Mouse (Mus musculus) layer of hippocampus, postnatal 25 days (tissue): Measurements from ENCODE around the gene B3gat2. TPM values are rescaled to one million over a fixed set of nuclear protein-coding genes. Genes with fewer than 3 reads are reported as not detected.
A peak's percentile ranks its signal among the peaks of the same experiment; 100 is the strongest.

ENCODE experiments used
- DNase-seq, 2 experiments: peaks; one replicate each; pipeline ENCODE4 v3.0.0; 2022; ENCODE audit warnings: mixed read lengths in 2 of 2, low spot score in 1 of 2; ENCODE audit errors: extremely low spot score in 1 of 2
- total RNA-seq, 2 experiments: library from RNA; stranded (reverse); gene quantifications; 2 replicates each; pipeline ENCODE4 v1.2.3; 2021

Gene B3gat2
- 10 to 100 TPM; 12.9 to 13.2 TPM for total RNA-seq

- DNase-seq = peak; percentile 30 to 31
Observed at GRCm38 (mm10) chr1:23761502-23762135, at the start of gene B3gat2. TSS of gene B3gat2 (plus strand) at chr1:23761753.

GRCm38 (mm10) chr1:23720326-23720725 lies 41.2 kb upstream of the B3gat2 start:
- no peak for DNase-seq

- no peak for DNase-seq
Observed at GRCm38 (mm10) chr1:23721036-23721435, 40.5 kb upstream of the B3gat2 start.

GRCm38 (mm10) chr1:23722469-23723372 lies 38.8 kb upstream of the B3gat2 start:
- DNase-seq = no peak

GRCm38 (mm10) chr1:23731324-23731723 lies 30.2 kb upstream of the B3gat2 start:
- no peak for DNase-seq

- no peak for DNase-seq
Observed at GRCm38 (mm10) chr1:23750864-23751532, 10.6 kb upstream of the B3gat2 start.

GRCm38 (mm10) chr1:23753091-23753490 lies 8.5 kb upstream of the B3gat2 start:
- DNase-seq = no peak

- no peak for DNase-seq
Observed at GRCm38 (mm10) chr1:23753591-23753990, 8.0 kb upstream of the B3gat2 start.

GRCm38 (mm10) chr1:23754340-23754739 lies 7.2 kb upstream of the B3gat2 start:
- DNase-seq = no peak

GRCm38 (mm10) chr1:23754967-23755366 lies 6.6 kb upstream of the B3gat2 start:
- DNase-seq = no peak

- DNase-seq = peak in 1 of 2 experiments; percentile 25
Observed at GRCm38 (mm10) chr1:23762136-23762687, 659 bp downstream of the B3gat2 start.

GRCm38 (mm10) chr1:23762782-23763630 lies 1.5 kb downstream of the B3gat2 start:
- peak; percentile 98 to 99 for DNase-seq

- no peak for DNase-seq
Observed at GRCm38 (mm10) chr1:23763726-23764125, 2.2 kb downstream of the B3gat2 start.

GRCm38 (mm10) chr1:23764710-23765109 lies 3.2 kb downstream of the B3gat2 start:
- no peak for DNase-seq

GRCm38 (mm10) chr1:23773039-23773438 lies 11.5 kb downstream of the B3gat2 start:
- no peak for DNase-seq

- DNase-seq = peak; percentile 54 to 86
Observed at GRCm38 (mm10) chr1:23792737-23793533, 31.4 kb downstream of the B3gat2 start.

- no peak for DNase-seq
Observed at GRCm38 (mm10) chr1:23798306-23798705, 36.8 kb downstream of the B3gat2 start.

- DNase-seq = no peak
Observed at GRCm38 (mm10) chr1:23821615-23822014, 60.1 kb downstream of the B3gat2 start.
